Mouse (Mus musculus): Measurements from ENCODE around the gene Vezf1. TPM values are rescaled to one million over a fixed set of nuclear protein-coding genes. Genes with fewer than 3 reads are reported as not detected.

Gene Vezf1
- polyA plus RNA-seq, 1 experiment = 0.38 TPM

- Histone ChIP-seq H3K4me3 (replicated peaks) (no peak overlapping the region), H3K4me1 (ENCODE audit: control insufficient read depth) (peaks cover 10% of the 10 kb centered on the region), H3K36me3 (ENCODE audit: control insufficient read depth) (peaks cover 59% of the 10 kb centered on the region), H3K27me3 (ENCODE audit: control insufficient read depth) (peaks cover 10% of the 10 kb centered on the region), H3K9me3 (ENCODE audit: control insufficient read depth, low read length) (no peaks in the 10 kb centered on the region; the same call in 1 of the 2 replicates)
- no peak for TF ChIP-seq GATA1 (IDR thresholded peaks at IDR 0.05; ENCODE audit: low read length)
- TF ChIP-seq TAL1 (IDR thresholded peaks at IDR 0.05; ENCODE audit: low read length) = no peak
Observed at GRCm38 (mm10) chr11:88083699-88084098, 15.6 kb downstream of the Vezf1 start.

DNA sequence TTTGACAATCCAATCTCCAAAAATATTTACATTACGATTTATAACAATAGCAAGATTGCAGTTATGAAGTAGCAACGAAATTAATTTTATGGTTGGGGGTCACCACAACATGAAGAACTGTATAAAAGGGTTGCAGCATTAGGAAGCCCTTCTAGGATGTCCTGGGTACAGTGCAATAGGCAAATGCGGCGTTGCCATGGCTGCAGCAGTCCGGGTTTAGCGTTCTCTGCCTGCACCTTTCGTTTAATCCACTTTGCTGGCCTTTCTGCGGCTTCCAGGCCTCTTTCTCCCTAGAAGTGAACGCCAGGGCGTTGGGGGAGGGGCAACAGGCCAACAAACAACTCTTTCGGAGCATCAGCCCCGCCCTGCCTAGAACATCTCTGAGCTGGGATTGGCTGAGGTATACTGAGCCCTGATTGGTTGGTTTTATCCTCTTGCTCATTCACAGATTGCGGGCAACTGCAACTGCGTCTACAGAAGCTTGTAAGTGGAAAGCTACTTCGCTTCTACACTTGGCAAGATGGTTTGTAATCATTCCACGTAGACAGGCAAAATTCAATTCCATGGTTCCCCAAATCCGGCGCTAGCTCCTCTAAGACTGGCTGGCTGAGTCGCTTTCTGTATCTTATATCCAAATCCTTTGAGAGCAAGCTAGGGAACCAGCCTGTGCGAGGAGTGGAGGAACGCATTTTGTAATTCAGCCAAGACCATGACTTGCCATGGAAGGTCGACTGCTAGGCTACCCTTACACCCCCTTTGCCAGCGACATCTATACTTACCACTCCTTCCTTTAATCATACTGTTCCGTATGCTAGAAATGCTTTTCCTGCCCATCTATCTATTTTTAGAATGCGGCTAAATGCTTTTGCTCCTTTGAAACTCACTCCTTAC, 18.9 kb downstream of the Vezf1 start:
- Histone ChIP-seq H3K27me3 (ENCODE audit: control insufficient read depth) (peaks cover 33% of the 10 kb centered on the region), H3K36me3 (ENCODE audit: control insufficient read depth) (peaks cover 26% of the 10 kb centered on the region), H3K4me3 (replicated peaks) (no peak overlapping the region), H3K4me1 (ENCODE audit: control insufficient read depth) (peaks cover 10% of the 10 kb centered on the region), H3K9me3 (ENCODE audit: control insufficient read depth, low read length) (no peaks in the 10 kb centered on the region; the same call in 1 of the 2 replicates)
- TF ChIP-seq TAL1 (IDR thresholded peaks at IDR 0.05; ENCODE audit: low read length) = no peak
- no peak for TF ChIP-seq GATA1 (IDR thresholded peaks at IDR 0.05; ENCODE audit: low read length)

DNA sequence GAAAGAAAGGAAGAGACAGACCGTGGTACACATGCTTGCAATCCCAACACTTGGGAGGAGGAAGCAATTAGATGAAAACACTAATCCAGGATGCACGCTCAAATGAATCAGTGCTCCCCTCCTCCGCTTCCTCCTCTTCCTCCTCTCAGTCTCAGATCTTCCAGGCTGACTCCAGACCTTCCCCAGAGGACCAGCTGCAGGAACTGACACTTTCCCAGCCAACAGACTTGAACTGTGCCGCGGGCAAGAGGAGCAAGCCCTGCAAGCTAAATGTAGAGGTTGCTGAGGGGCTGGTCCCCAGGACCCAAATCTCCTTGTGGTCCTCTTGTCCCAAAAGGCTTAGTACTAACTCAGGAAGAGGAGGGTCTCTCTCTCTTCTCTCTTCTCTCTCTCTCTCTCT, 21.1 kb downstream of the Vezf1 start:
- Histone ChIP-seq H3K4me3 (replicated peaks) (no peak overlapping the region), H3K36me3 (ENCODE audit: control insufficient read depth) (peaks cover 6% of the 10 kb centered on the region), H3K27me3 (ENCODE audit: control insufficient read depth) (peaks cover 42% of the 10 kb centered on the region), H3K4me1 (ENCODE audit: control insufficient read depth) (peaks cover 10% of the 10 kb centered on the region), H3K9me3 (ENCODE audit: control insufficient read depth, low read length) (no peaks in the 10 kb centered on the region; the same call in 1 of the 2 replicates)
- TF ChIP-seq TAL1 (IDR thresholded peaks at IDR 0.05; ENCODE audit: low read length) = no peak
- TF ChIP-seq GATA1 (IDR thresholded peaks at IDR 0.05; ENCODE audit: low read length) = no peak

GRCm38 (mm10) chr11:88090293-88090692, 22.2 kb downstream of the Vezf1 start:
- Histone ChIP-seq H3K4me3 (replicated peaks) (no peak overlapping the region), H3K36me3 (ENCODE audit: control insufficient read depth) (no peaks in the 10 kb centered on the region), H3K4me1 (ENCODE audit: control insufficient read depth) (peaks cover 10% of the 10 kb centered on the region), H3K9me3 (ENCODE audit: control insufficient read depth, low read length) (no peaks in the 10 kb centered on the region; the same call in 1 of the 2 replicates), H3K27me3 (ENCODE audit: control insufficient read depth) (peaks cover 52% of the 10 kb centered on the region)
- TF ChIP-seq GATA1 (IDR thresholded peaks at IDR 0.05; ENCODE audit: low read length) (no peak), TAL1 (IDR thresholded peaks at IDR 0.05; ENCODE audit: low read length) (no peak)

DNA sequence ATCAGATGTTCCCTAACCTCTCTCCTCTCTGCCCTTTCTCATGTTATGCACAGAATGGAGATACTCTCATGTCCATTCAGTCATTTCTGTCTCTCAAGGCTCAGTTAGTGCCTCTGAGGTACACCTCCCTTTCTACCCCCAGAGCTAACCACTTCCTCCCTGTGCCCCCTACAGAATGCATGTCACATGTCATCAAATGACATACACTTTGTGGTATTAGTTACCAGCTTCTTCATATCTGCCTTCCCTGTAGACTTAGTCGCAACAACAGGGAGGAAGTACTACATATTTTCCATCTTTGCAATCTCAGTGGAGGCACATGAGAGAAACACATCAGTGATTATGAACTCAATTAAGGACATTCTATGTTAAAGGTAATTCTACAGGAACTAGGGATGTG, 23.9 kb downstream of the Vezf1 start:
- Histone ChIP-seq H3K4me3 (replicated peaks) (no peak overlapping the region), H3K9me3 (ENCODE audit: control insufficient read depth, low read length) (no peaks in the 10 kb centered on the region; the same call in 1 of the 2 replicates), H3K27me3 (ENCODE audit: control insufficient read depth) (peaks cover 66% of the 10 kb centered on the region), H3K4me1 (ENCODE audit: control insufficient read depth) (peaks cover 4% of the 10 kb centered on the region), H3K36me3 (ENCODE audit: control insufficient read depth) (no peaks in the 10 kb centered on the region)
- TF ChIP-seq TAL1 (IDR thresholded peaks at IDR 0.05; ENCODE audit: low read length) = no peak
- no peak for TF ChIP-seq GATA1 (IDR thresholded peaks at IDR 0.05; ENCODE audit: low read length)

DNA sequence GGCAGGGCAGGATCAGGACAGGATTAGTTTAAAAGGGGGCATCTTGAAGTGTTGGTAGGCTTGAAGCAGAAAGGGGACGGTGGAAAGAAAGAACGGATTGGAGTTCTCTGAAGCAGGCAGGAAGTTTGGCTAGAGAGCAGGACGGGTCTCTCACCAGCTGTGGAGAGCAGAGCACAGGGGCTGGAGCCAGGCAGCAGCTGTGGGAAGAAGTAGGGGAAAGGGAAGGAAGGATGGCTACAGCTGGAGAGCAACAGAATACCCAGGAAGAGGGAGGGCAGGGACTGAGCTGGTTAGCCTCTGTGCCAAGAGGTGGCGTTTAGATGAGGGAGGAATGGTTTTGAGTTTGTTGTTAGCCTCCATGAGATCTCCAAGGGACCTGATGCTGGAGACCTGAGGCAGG, 29.1 kb downstream of the Vezf1 start:
- Histone ChIP-seq H3K27me3 (ENCODE audit: control insufficient read depth) (peaks cover 82% of the 10 kb centered on the region), H3K4me1 (ENCODE audit: control insufficient read depth) (peaks cover 11% of the 10 kb centered on the region), H3K4me3 (replicated peaks) (no peak overlapping the region), H3K36me3 (ENCODE audit: control insufficient read depth) (no peaks in the 10 kb centered on the region), H3K9me3 (ENCODE audit: control insufficient read depth, low read length) (peaks cover 3% of the 10 kb centered on the region; the same call in 1 of the 2 replicates)
- TF ChIP-seq TAL1 (IDR thresholded peaks at IDR 0.05; ENCODE audit: low read length) (no peak), GATA1 (IDR thresholded peaks at IDR 0.05; ENCODE audit: low read length) (no peak)

GRCm38 (mm10) chr11:88098021-88098729, 30.1 kb downstream of the Vezf1 start, which contains the start of gene Cuedc1:
Gene Cuedc1 (plus strand): TSS chr11:88098058.
- peak within 1 kb of the TSS; percentile 29 for H3K4me3 ChIP-seq (replicated peaks)
- H3K36me3 ChIP-seq (ENCODE audit: control insufficient read depth) = no peaks in the 10 kb centered on the region
- peaks cover 11% of the 10 kb centered on the region for H3K4me1 ChIP-seq (ENCODE audit: control insufficient read depth)
- H3K27me3 ChIP-seq (ENCODE audit: control insufficient read depth) = peaks cover 85% of the 10 kb centered on the region
- TF ChIP-seq GATA1 (IDR thresholded peaks at IDR 0.05; ENCODE audit: low read length) = no peak
- TF ChIP-seq TAL1 (IDR thresholded peaks at IDR 0.05; ENCODE audit: low read length) = no peak
- H3K9me3 ChIP-seq (ENCODE audit: control insufficient read depth, low read length) = peaks cover 3% of the 10 kb centered on the region; the same call in 1 of the 2 replicates

GRCm38 (mm10) chr11:88098787-88099598, 30.9 kb downstream of the Vezf1 start:
- Histone ChIP-seq H3K9me3 (ENCODE audit: control insufficient read depth, low read length) (peaks cover 3% of the 10 kb centered on the region; the same call in 1 of the 2 replicates), H3K4me3 (replicated peaks) (peak overlapping the region; percentile 46), H3K36me3 (ENCODE audit: control insufficient read depth) (no peaks in the 10 kb centered on the region), H3K4me1 (ENCODE audit: control insufficient read depth) (peaks cover 11% of the 10 kb centered on the region), H3K27me3 (ENCODE audit: control insufficient read depth) (peaks cover 87% of the 10 kb centered on the region)
- TF ChIP-seq TAL1 (IDR thresholded peaks at IDR 0.05; ENCODE audit: low read length) = no peak
- no peak for TF ChIP-seq GATA1 (IDR thresholded peaks at IDR 0.05; ENCODE audit: low read length)
